Mouse (Mus musculus) olfactory bulb, adult 2 months (tissue): ENCODE data around the gene Camk1g.

Experiments
- CTCF ChIP-seq: fragments of 200-500 bp; IDR thresholded peaks from 2 replicates; pipeline ENCODE4 v1.5.1; 2012; ENCODE audit warnings: low read depth, mild to moderate bottlenecking, low read length, moderate library complexity; ENCODE audit not compliant: insufficient read depth
- POLR2A ChIP-seq: fragments of 200-500 bp; IDR thresholded peaks from 2 replicates; pipeline ENCODE4 v1.6.1; 2012; ENCODE audit warnings: mild to moderate bottlenecking, low read depth, low read length, moderate library complexity; ENCODE audit not compliant: insufficient read depth

GRCm38 (mm10) chr1:193387241-193387640 is 17.1 kb upstream of the Camk1g start:
- TF ChIP-seq CTCF (no peak), POLR2A (no peak)
